Mouse (Mus musculus) forebrain, embryonic 10.5 days (tissue): ENCODE data around the gene Bnip2. TPM values are rescaled to one million over a fixed set of nuclear protein-coding genes. Genes with fewer than 3 reads are reported as not detected.

ENCODE experiments used
- polyA plus RNA-seq: library from polyadenylated mRNA; unstranded; fragments of >200 nt; fragmentation: Nextera tagmentation; extraction: Ambion mirVana; gene quantifications from 2 replicates; pipeline ENCODE4 v1.2.1, GENCODE M21; 2016

Gene Bnip2
- polyA plus RNA-seq, 1 experiment from 2014 or later: 101 TPM

Other genes starting within 250 kb of the Bnip2 start
- gene Foxb1, start 228.5 kb upstream of the Bnip2 start, polyA plus RNA-seq: 2.4 and 3.4 TPM in 2 replicates
- gene Gtf2a2, start 23.1 kb downstream of the Bnip2 start, polyA plus RNA-seq: 208 and 210 TPM in 2 replicates
- gene Gcnt3, start 48.6 kb downstream of the Bnip2 start, polyA plus RNA-seq: not detected in 2 replicates
- gene Fam81a, start 153.1 kb downstream of the Bnip2 start, polyA plus RNA-seq: 3.5 and 3.8 TPM in 2 replicates
- gene Myo1e, start 217.9 kb downstream of the Bnip2 start, polyA plus RNA-seq: 11.4 and 12.5 TPM in 2 replicates